Mouse (Mus musculus) heart, embryonic 14.5 days (tissue): ENCODE measurements around the gene Plod2. TPM values are rescaled to one million over a fixed set of nuclear protein-coding genes. Genes with fewer than 3 reads are reported as not detected.

Experiments
- ATAC-seq: fragments of 200-750 bp; cut with Nextera tagmentation; 2 replicates; pipeline ENCODE4 v1.8.0; 2017; ENCODE audit warnings: low read depth, moderate TSS enrichment; ENCODE audit not compliant: insufficient number of reproducible peaks, insufficient read depth, low FRiP score
- H3K27ac ChIP-seq, 2 experiments: fragments of 200-500 bp in 1 of 2; fragments of 300-500 bp in 1 of 2; sonication (generic) in 1 of 2; replicated peaks in 1 of 2; 2 replicates each; pipeline ENCODE4 v1.5.1; 2012 to 2014; ENCODE audit warnings: low read depth in 2 of 2, low read length in 2 of 2, control low read depth in 1 of 2, mild to moderate bottlenecking in 1 of 2, mixed read lengths in 1 of 2; ENCODE audit not compliant: control insufficient read depth in 1 of 2, insufficient read depth in 1 of 2
- H3K27me3 ChIP-seq: fragments of 300-500 bp; sonication (generic); 2 replicates; pipeline ENCODE4 v1.6.1; 2014; ENCODE audit warnings: mild to moderate bottlenecking, low read length, control low read depth; ENCODE audit not compliant: control insufficient read depth, insufficient read depth
- H3K36me3 ChIP-seq: fragments of 300-500 bp; sonication (generic); 2 replicates; pipeline ENCODE4 v1.6.1; 2014; ENCODE audit warnings: mild to moderate bottlenecking, control low read depth, low read length, mixed read lengths; ENCODE audit not compliant: control insufficient read depth, insufficient read depth
- H3K4me1 ChIP-seq, 2 experiments: fragments of 200-500 bp in 1 of 2; fragments of 300-500 bp in 1 of 2; sonication (generic) in 1 of 2; 2 replicates each; pipeline ENCODE4 v1.6.1; 2012 to 2014; ENCODE audit warnings: low read length in 2 of 2, control low read depth in 1 of 2, mixed read lengths in 1 of 2; ENCODE audit not compliant: control insufficient read depth in 2 of 2, insufficient read depth in 2 of 2
- H3K4me2 ChIP-seq: fragments of 300-500 bp; sonication (generic); 2 replicates; pipeline ENCODE4 v1.6.1; 2014; ENCODE audit warnings: mild to moderate bottlenecking, low read length
- H3K4me3 ChIP-seq, 2 experiments: fragments of 200-500 bp in 1 of 2; fragments of 300-500 bp in 1 of 2; sonication (generic) in 1 of 2; 2 replicates each; pipeline ENCODE4 v1.5.1; 2012 to 2014; ENCODE audit warnings: low read length in 2 of 2, mild to moderate bottlenecking in 2 of 2, control low read depth in 1 of 2, low read depth in 1 of 2, moderate library complexity in 1 of 2; ENCODE audit not compliant: control insufficient read depth in 1 of 2, insufficient read depth in 1 of 2
- H3K9ac ChIP-seq: fragments of 300-500 bp; sonication (generic); 2 replicates; pipeline ENCODE4 v1.6.1; 2014; ENCODE audit warnings: mild to moderate bottlenecking, low read length
- H3K9me3 ChIP-seq: fragments of 300-500 bp; sonication (generic); 2 replicates; pipeline ENCODE4 v1.6.1; 2016; ENCODE audit warnings: low read length, control low read depth; ENCODE audit not compliant: control insufficient read depth
- WGBS: fragments of 180-500 bp; shearing (Covaris S2); extraction: QIAGEN DNeasy Blood & Tissue Kit; methylation state at CpG from one replicate; pipeline ENCODE4 v1.1.7; 2014; 5-methylcytosine and 5-hydroxymethylcytosine counted together
- polyA plus RNA-seq: library from polyadenylated mRNA; unstranded; fragments of >200 nt; fragmentation: Nextera tagmentation; extraction: Ambion mirVana; gene quantifications from 2 replicates; pipeline ENCODE4 v1.2.1, GENCODE M21; 2014

Gene Plod2
- polyA plus RNA-seq, 1 experiment from 2014 or later: 35.1 TPM

DNA sequence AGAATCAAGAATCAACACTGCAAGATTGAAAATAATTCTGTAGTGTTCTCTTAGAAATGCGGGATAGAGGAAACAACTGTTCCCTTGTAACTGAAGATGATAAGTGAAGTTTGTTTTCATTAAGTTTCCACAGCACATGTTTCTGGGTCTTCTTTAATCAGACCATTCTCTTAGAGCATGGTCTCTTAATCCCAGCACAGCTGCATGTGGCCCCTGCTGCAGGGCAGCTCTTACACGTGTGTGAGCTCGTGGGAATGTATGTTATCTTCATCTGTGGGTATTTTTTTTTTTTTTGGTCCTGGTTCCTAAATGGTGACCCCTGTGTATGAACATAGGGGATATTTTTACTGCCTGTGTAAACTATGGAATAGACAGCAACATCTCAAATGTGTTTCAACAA, 24.2 kb downstream of the Plod2 start:
- Histone ChIP-seq H3K36me3 (no peaks in the 10 kb centered on the region), H3K27me3 (no peaks in the 10 kb centered on the region), H3K9me3 (no peaks in the 10 kb centered on the region), H3K4me2 (no peak overlapping the region), H3K4me3 (no peak overlapping the region), H3K9ac (no peak overlapping the region), H3K4me1 (peaks cover 7 to 28% of the 10 kb centered on the region in 2 experiments), H3K27ac (peak overlapping the region; percentile 37 to 38; a peak in 2 of 4 replicates)
- ATAC-seq: no peak
- WGBS: 37% methylated on average over 3 of the region's 3 CpGs

DNA sequence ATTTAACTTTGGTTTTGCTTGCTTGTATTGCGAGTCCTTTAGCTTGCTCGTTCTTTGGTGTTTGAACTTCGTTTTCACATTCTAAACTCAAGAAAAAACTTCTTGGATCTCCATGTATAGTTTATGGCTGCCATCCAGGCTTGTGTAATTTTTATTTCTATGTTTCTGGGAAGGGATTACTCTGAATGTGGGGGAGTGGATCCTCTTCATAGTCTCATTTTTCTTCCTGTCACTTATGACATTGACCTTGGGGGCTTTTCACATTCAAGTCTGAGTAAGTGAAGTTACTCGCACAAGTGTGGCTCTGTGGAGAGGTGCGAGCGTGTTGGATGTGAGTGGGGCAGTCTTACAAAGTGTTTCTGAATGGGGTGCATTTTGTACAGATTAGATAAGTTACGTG, 25.5 kb downstream of the Plod2 start:
- no peaks in the 10 kb centered on the region for H3K9me3 ChIP-seq
- H3K4me3 ChIP-seq: no peak overlapping the region
- 52% methylated on average over 7 of the region's 7 CpGs for WGBS

DNA sequence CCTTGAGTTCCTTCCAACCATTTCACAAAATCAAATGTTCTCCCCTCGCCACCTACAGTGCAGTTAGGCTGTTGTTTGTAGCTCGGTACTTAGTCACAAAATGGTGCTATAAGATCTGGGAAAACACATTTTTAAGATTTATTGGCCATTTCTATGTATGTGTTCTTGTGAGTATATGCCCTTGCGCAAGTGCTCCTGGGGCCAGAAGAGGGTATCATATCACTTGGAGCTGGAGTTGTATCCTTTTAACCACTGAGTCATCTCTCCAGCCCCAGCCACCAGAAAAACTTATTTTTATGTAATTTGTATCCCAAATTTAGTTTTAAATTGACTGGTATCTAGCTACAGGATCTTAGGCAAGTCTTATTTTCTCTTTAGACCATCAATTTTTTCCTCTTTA, 26.8 kb downstream of the Plod2 start:
- no peak overlapping the region for H3K9ac ChIP-seq
- H3K27me3 ChIP-seq: no peaks in the 10 kb centered on the region
- H3K4me3 ChIP-seq: no peak overlapping the region
- H3K4me2 ChIP-seq: no peak overlapping the region
- H3K36me3 ChIP-seq: no peaks in the 10 kb centered on the region
- H3K27ac ChIP-seq: no peak overlapping the region
- ATAC-seq: no peak
- H3K4me1 ChIP-seq: peaks cover 7 to 28% of the 10 kb centered on the region in 2 experiments
- no peaks in the 10 kb centered on the region for H3K9me3 ChIP-seq
- WGBS: 93% methylated on average over 3 of the region's 3 CpGs

More for the DNA sequence above, 25.5 kb downstream of the Plod2 start:
- no peak for ATAC-seq
- Histone ChIP-seq H3K36me3 (no peaks in the 10 kb centered on the region), H3K9ac (no peak overlapping the region), H3K27ac (no peak overlapping the region), H3K4me1 (peaks cover 7 to 28% of the 10 kb centered on the region in 2 experiments), H3K27me3 (no peaks in the 10 kb centered on the region), H3K4me2 (no peak overlapping the region)

DNA sequence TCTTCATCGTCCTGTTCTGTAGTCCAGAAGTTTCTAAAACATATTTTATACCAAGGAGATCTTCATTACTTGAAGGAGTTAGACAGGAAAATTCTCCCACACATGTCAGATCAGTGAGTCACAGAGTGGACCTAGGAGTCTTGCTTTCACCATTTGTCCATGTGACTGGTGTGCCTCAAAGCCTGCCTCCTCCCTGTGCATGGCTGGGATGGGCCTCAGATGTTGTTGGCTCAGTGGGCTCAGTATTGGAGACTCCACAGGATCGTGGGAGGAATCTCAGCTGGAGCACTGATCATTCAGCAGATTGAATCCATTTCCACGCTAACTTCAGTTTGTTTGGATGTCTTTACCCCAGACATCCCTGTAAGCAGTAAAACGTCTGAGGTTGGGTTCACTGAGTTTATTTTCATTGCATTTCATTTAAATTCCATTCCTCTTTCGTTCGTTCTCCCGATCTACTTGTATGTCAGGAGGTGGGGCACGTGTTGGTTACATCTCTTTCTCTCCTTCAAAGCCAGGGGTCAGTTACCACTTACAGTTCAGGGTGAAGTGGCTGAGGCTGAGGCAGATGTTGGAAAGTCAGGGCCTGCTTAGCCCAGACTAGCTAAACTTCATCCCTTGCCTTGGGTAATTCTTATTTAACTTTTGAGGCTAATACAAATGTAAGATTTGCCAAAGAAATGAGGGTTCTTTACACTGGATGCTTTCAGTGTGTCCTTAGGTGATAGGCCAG, 30.5 kb downstream of the Plod2 start:
- Histone ChIP-seq H3K36me3 (peaks cover 8% of the 10 kb centered on the region; the same call in 1 of the 2 replicates), H3K4me1 (peaks cover 5 to 7% of the 10 kb centered on the region in 2 experiments; a peak in 3 of 4 replicates), H3K27me3 (no peaks in the 10 kb centered on the region), H3K9me3 (no peaks in the 10 kb centered on the region), H3K9ac (no peak overlapping the region), H3K4me3 (no peak overlapping the region), H3K4me2 (no peak overlapping the region), H3K27ac (no peak overlapping the region)
- ATAC-seq: no peak
- WGBS: 77% methylated on average over 8 of the region's 8 CpGs

DNA sequence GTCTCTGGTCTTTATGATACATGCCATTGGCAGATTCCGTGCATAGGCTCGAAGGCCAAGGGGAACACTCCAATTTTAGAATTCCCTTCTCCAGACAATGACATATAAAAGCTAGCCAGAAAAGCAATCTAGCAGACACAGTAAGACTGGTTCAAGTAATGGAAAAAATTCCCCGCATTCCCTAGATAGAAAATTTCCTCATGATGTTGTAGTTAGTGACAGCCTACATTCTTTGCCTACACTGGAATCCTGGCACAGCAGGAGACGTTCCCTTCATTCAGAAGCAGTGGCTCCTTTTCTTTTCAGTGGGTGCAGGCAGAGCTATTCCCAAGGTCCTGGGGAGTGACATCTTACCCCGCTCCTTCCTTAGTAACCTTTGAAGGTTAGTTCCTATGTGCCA, 41.9 kb downstream of the Plod2 start:
- no peak overlapping the region for H3K9ac ChIP-seq
- peak overlapping the region; percentile 5 to 28; a peak in 3 of 4 replicates for H3K27ac ChIP-seq
- peaks cover 2 to 14% of the 10 kb centered on the region in 2 experiments for H3K4me1 ChIP-seq
- no peak overlapping the region for H3K4me3 ChIP-seq
- no peaks in the 10 kb centered on the region for H3K9me3 ChIP-seq
- peaks cover 38% of the 10 kb centered on the region for H3K36me3 ChIP-seq
- no peaks in the 10 kb centered on the region for H3K27me3 ChIP-seq
- H3K4me2 ChIP-seq: peak overlapping the region; percentile 9
- ATAC-seq: no peak
- WGBS: 19% methylated on average over 5 of the region's 5 CpGs

DNA sequence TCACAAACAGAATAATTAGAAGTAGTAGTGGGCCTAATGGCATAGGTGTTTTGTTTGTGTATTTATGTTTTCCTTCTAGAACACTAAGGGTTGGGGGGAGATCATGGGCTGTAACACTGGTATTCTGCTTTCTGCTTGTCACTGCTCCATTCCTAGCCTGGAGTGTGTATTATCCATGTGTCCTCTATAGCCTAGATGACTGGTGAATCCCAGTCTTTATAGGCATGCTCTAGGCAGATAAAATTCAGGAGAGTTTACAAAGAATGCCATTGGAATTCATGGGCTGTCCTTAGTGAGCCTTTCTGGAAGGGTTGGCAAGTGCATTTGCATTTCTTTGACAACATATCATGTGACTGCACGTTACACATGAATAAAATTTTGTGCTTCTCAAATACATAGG, 44.0 kb downstream of the Plod2 start:
- H3K4me3 ChIP-seq: no peak overlapping the region
- H3K27ac ChIP-seq: no peak overlapping the region
- H3K4me2 ChIP-seq: no peak overlapping the region
- H3K36me3 ChIP-seq: peaks cover 52% of the 10 kb centered on the region
- 83% methylated on average over 1 of the region's 1 CpGs for WGBS
- H3K27me3 ChIP-seq: no peaks in the 10 kb centered on the region
- no peak overlapping the region for H3K9ac ChIP-seq
- H3K4me1 ChIP-seq: peaks cover 2 to 14% of the 10 kb centered on the region in 2 experiments
- no peak for ATAC-seq
- no peaks in the 10 kb centered on the region for H3K9me3 ChIP-seq

DNA sequence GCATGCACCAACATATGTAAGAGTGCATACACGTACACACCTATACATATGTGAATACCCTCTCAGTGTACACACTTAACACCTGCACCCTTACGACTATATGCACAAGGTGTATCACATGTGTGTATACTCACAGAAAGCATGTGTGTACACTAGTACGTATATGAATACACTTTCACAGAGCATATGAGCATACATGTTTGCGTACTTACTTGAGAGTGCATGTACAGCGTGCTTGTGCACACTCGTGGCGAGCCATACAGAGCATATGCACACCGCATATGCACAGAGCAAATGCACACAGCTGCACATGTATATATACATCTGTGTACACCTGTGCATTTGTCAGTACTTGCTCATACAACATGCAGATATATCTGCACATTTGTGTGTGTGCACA, 45.4 kb downstream of the Plod2 start:
- Histone ChIP-seq H3K4me1 (peaks cover 2 to 14% of the 10 kb centered on the region in 2 experiments), H3K9me3 (no peaks in the 10 kb centered on the region), H3K27ac (no peak overlapping the region), H3K27me3 (no peaks in the 10 kb centered on the region), H3K9ac (no peak overlapping the region), H3K36me3 (peaks cover 60% of the 10 kb centered on the region), H3K4me2 (no peak overlapping the region), H3K4me3 (no peak overlapping the region)
- no peak for ATAC-seq
- 98% methylated on average over 8 of the region's 8 CpGs for WGBS

DNA sequence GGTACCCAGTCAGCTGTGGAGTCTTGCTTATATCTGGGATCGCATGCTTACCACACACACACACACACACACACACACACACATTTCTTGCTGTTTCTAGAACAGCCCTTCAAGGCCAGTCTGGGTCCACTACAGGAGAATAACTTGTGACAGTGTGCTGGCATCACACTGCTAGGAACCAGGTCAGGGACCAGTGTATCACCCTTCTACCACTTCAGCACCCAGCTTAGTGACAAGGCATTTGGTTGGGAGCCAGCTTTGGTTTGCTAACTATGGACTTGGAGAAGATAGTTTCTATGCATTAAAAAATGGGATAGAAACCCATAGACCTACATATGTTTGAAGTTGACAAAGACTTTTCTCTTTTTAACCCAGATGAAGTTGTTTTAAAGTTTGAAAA, 46.2 kb downstream of the Plod2 start:
- ATAC-seq: no peak
- Histone ChIP-seq H3K36me3 (peaks cover 61% of the 10 kb centered on the region), H3K27ac (no peak overlapping the region), H3K27me3 (no peaks in the 10 kb centered on the region), H3K4me2 (no peak overlapping the region), H3K4me1 (peaks cover 2 to 14% of the 10 kb centered on the region in 2 experiments), H3K4me3 (no peak overlapping the region), H3K9ac (no peak overlapping the region), H3K9me3 (no peaks in the 10 kb centered on the region)
- WGBS: 74% methylated on average over 1 of the region's 1 CpGs
